Mouse (Mus musculus) stomach, embryonic 14.5 days (tissue): Measurements from ENCODE around the gene Tedc1. TPM values are rescaled to one million over a fixed set of nuclear protein-coding genes. Genes with fewer than 3 reads are reported as not detected.
A peak's percentile ranks its signal among the peaks of the same experiment; 100 is the strongest.

Experiments used
- ATAC-seq: fragments of 200-750 bp; cut with Nextera tagmentation; 2 replicates; pipeline ENCODE4 v1.8.0; 2017; ENCODE audit warnings: low read depth, moderate TSS enrichment; ENCODE audit not compliant: insufficient number of reproducible peaks, insufficient read depth, low FRiP score
- H3K27ac ChIP-seq: fragments of 300-500 bp; sonication (generic); 2 replicates; pipeline ENCODE4 v1.5.1; 2014; ENCODE audit warnings: mild to moderate bottlenecking, low read length, moderate library complexity, mixed read lengths
- H3K27me3 ChIP-seq: fragments of 300-500 bp; sonication (generic); 2 replicates; pipeline ENCODE4 v1.6.1; 2014; ENCODE audit warnings: low read length, control low read depth, mixed read lengths; ENCODE audit not compliant: control insufficient read depth, insufficient read depth
- H3K36me3 ChIP-seq: fragments of 300-500 bp; sonication (generic); 2 replicates; pipeline ENCODE4 v1.6.1; 2014; ENCODE audit warnings: mild to moderate bottlenecking, control low read depth, low read length, moderate library complexity, mixed read lengths; ENCODE audit not compliant: control insufficient read depth, insufficient read depth
- H3K4me1 ChIP-seq: fragments of 300-500 bp; sonication (generic); 2 replicates; pipeline ENCODE4 v1.6.1; 2014; ENCODE audit warnings: low read length, control low read depth, mixed read lengths; ENCODE audit not compliant: control insufficient read depth, insufficient read depth
- H3K4me2 ChIP-seq: fragments of 300-500 bp; sonication (generic); replicated peaks from 2 replicates; pipeline ENCODE4 v1.6.1; 2014; ENCODE audit warnings: low read depth, low read length, control low read depth
- H3K4me3 ChIP-seq: fragments of 300-500 bp; sonication (generic); 2 replicates; pipeline ENCODE4 v1.5.1; 2014; ENCODE audit warnings: low read depth, low read length, control low read depth
- H3K9ac ChIP-seq: fragments of 300-500 bp; sonication (generic); replicated peaks from 2 replicates; pipeline ENCODE4 v1.6.1; 2014; ENCODE audit warnings: low read depth, mild to moderate bottlenecking, control low read depth, low read length, moderate library complexity, mixed read lengths
- H3K9me3 ChIP-seq: fragments of 300-500 bp; sonication (generic); 2 replicates; pipeline ENCODE4 v1.6.1; 2016; ENCODE audit warnings: low read depth, low read length, control low read depth; ENCODE audit not compliant: control insufficient read depth
- WGBS: fragments of 180-500 bp; shearing (Covaris S2); extraction: QIAGEN DNeasy Blood & Tissue Kit; methylation state at CpG from one replicate; pipeline ENCODE4 v1.1.7; 2014; 5-methylcytosine and 5-hydroxymethylcytosine counted together
- polyA plus RNA-seq: library from polyadenylated mRNA; unstranded; fragments of >200 nt; fragmentation: Nextera tagmentation; extraction: Ambion mirVana; gene quantifications from 2 replicates; pipeline ENCODE4 v1.2.1, GENCODE M21; 2014

The Tedc1 gene
- 29.2 and 34.7 TPM in 2 replicates for polyA plus RNA-seq

DNA sequence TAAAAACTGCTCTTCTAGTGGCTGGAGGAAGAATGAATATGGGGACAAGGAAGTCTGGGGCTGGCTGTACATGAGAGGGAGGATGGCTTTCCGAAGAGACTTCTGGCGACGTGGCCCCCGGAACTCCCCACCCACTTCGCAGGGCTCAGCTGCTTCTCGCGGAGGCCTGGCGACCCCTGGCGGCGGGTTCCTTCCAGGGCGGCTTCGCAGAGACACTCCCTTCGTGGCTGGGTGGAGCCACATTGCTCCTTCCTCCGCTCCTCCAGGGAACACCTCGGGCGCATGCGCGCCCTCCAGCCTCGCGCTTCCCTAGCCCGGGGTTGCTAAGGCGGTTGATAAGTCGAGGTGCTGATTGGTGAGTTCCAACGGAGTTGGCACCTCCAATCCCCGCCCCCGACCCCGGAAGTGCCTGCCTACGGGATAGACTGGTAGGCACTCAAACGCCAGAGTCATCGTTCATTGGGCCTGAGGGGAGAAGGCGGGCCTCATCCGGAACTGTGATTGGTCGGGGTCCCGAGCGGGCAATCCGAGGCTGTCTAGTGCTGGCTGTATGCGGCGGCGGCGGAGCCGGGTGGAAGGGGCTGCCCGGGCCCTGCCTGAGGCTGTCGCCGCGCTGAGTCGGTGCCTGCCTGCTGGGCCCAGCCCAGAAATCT, at the start of gene Tedc1:
Gene Tedc1, plus strand, starts transcription at position 535 of the 653 bp plus-strand sequence.
- Histone ChIP-seq H3K36me3 (no peaks in the 10 kb centered on the region; the same call in 1 of the 2 replicates), H3K4me3 (peak within 1 kb of the TSS; percentile 50), H3K9ac (peak within 1 kb of the TSS; percentile 43), H3K9me3 (no peaks in the 10 kb centered on the region), H3K4me1 (peaks cover 13% of the 10 kb centered on the region), H3K27me3 (0 out of 2 replicates have a peak, but pooled peaks cover under 1% of the 10 kb centered on the region), H3K4me2 (peak within 1 kb of the TSS; percentile 87), H3K27ac (peak within 1 kb of the TSS; percentile 80)
- WGBS, result under 1% methylated on average over 46 of the region's 46 CpGs
- peak; percentile 94 for ATAC-seq

DNA sequence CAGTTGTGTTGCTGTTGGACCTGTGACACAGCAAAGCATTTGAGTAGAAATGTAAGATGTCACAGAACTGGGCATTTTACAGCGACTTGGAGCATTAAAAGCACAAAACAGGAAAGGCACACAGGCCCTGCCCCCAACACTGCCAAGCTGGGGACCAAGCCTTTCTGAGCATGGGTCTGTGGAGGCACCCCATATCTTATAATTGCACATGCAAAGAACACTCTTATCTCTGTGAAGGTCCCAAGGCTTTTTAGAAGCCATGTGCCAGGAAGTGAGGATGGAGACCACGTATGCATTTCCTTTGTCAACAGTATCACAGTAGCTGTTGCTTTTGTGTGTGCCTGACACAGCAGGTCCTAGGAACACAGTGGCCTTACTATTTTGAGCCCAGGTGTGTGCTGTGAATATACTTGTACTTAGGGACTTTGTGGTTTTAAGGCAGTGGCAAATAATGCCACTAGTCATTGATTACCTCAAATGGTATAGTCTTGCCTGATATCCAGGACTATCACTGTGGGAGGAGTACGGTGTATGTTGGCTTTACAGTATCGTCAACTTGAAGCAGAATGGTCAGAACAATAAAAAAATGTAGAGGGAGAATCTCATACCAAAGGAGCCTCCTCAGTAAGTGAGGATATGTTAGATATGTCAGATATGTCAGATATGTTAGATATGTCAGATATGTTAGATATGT, 48.6 kb upstream of the Tedc1 start:
- no peak overlapping the region for H3K4me2 ChIP-seq
- peak; percentile 53; the same call in 1 of the 2 replicates for ATAC-seq
- no peak overlapping the region for H3K27ac ChIP-seq
- no peak overlapping the region for H3K4me3 ChIP-seq
- H3K9me3 ChIP-seq, result no peaks in the 10 kb centered on the region
- WGBS, result 74% methylated on average over 4 of the region's 4 CpGs
- H3K27me3 ChIP-seq, result no peaks in the 10 kb centered on the region
- H3K4me1 ChIP-seq, result peaks cover 3% of the 10 kb centered on the region; the same call in 1 of the 2 replicates
- peaks cover 10% of the 10 kb centered on the region for H3K36me3 ChIP-seq
- H3K9ac ChIP-seq, result no peak overlapping the region

DNA sequence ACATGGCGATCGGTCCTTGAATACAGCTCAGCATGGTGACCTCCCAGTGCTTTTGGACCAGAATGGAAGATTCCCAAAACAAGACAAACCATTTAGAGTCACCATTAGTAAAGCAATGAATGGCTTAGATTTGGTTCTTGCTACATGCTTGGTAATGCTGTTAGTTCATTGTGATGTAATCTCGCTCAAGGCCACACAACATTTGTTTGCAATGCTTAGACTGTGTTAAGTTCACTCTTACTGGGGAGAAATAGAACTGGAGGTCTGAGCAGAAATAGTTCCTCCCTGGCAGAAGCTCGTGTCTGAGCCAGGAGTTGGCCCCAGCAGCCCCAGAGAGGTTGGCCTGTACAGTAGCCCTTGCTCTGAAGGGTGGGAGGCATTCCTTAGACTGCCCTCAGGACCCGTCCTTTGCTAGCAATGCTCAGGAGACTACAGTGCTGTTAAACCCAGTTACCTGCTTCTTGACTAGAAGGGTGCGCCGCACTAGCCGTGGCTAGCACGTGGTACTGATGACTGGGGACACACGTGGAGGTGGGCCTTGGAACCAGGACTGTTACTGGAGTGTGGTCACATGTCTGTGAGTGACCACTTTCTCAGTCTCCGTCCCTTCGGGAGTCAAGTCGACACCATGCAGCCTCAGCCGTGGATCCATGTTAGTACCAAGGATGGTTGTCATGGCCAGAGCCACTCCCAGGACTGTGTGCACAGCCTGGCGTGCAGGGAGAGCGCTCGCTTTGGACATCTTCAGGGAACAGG, 47.5 kb upstream of the Tedc1 start:
- no peak overlapping the region for H3K4me2 ChIP-seq
- H3K4me1 ChIP-seq, result 0 out of 2 replicates have a peak, but pooled peaks cover under 1% of the 10 kb centered on the region
- no peak overlapping the region for H3K27ac ChIP-seq
- no peak for ATAC-seq
- H3K27me3 ChIP-seq, result no peaks in the 10 kb centered on the region
- H3K9me3 ChIP-seq, result no peaks in the 10 kb centered on the region
- peaks cover 17% of the 10 kb centered on the region for H3K36me3 ChIP-seq
- WGBS, result 87% methylated on average over 17 of the region's 17 CpGs
- no peak overlapping the region for H3K9ac ChIP-seq
- H3K4me3 ChIP-seq, result no peak overlapping the region

DNA sequence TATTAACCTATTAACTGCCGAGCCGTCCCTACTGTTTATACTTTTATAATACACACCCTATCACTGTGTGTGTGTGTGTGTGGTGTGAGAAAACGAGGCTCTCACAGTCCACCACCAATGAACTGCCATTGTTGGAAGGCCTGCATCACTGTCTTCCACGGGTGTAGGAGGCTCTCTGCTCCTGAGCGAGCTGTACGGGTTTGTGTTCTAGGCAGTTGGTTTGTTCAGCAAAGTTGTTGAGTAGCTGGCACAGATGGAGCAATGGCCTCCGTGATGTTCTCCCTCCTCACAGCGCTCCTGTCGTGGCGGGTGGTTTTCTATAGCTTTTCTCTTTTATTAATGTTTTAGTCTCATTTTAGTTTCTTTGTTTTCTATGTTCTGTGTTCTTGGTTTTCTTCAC, 46.4 kb upstream of the Tedc1 start:
- no peak overlapping the region for H3K9ac ChIP-seq
- H3K36me3 ChIP-seq, result peaks cover 27% of the 10 kb centered on the region
- no peaks in the 10 kb centered on the region for H3K4me1 ChIP-seq
- ATAC-seq, result no peak
- WGBS, result 83% methylated on average over 10 of the region's 10 CpGs
- H3K4me3 ChIP-seq, result no peak overlapping the region
- no peak overlapping the region for H3K27ac ChIP-seq
- no peaks in the 10 kb centered on the region for H3K9me3 ChIP-seq
- no peak overlapping the region for H3K4me2 ChIP-seq
- H3K27me3 ChIP-seq, result no peaks in the 10 kb centered on the region

DNA sequence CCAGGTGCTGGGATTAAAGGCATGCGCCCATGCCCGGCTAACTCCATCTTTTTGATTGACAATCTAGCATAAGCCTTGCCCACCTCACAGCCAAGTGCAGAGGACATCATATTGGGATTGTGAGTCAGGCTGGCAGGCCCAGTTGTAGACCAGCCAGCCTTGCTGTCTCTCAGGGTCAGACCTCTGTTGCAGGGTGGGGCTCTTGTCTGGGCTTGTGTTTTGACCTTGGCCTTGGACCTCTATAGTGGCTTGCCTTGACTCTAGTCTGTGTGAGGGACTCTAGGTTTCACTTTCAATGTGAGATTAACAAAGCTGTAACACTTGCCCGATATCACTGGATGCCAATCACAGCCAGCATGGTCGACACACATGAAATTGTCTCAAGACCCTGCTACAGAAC, 42.1 kb upstream of the Tedc1 start:
- Histone ChIP-seq H3K9ac (no peak overlapping the region), H3K4me2 (no peak overlapping the region), H3K36me3 (peaks cover 56% of the 10 kb centered on the region), H3K4me1 (no peaks in the 10 kb centered on the region), H3K4me3 (no peak overlapping the region), H3K9me3 (no peaks in the 10 kb centered on the region), H3K27ac (no peak overlapping the region), H3K27me3 (no peaks in the 10 kb centered on the region)
- 91% methylated on average over 4 of the region's 4 CpGs for WGBS
- ATAC-seq, result no peak

DNA sequence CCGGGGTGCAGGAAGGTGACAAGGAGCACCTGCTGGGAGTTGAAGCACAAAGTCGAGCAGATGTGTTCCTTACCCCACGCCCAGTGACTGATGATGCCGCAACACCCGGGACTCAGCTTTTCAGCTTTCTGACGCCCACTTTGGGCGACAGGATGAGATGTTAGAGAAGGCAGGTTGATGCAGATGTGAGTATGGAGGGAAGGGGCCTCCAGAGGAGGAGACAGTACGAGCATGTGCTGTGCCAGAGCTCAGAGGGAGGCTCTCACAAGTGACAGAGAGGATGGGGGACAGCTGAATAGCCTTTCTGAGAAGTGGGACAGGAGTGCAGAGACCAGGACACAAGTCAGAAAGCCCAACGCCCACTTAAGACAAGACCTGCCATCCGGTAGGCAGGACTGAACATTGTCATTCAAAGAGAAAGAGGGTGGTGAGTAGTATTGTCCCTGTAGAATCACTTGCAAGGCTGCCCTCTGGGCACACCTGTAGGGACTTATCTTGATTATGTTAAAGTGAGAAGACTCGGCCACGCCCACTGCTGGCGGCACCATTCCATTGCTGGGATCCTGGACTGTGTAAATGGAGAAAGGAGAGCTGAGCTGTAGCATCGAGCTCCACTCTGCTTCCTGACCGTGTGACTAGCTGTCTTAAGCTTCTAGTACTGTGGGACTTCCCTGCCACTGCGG, 41.2 kb upstream of the Tedc1 start:
- Histone ChIP-seq H3K4me2 (no peak overlapping the region), H3K27me3 (no peaks in the 10 kb centered on the region), H3K9ac (no peak overlapping the region), H3K4me3 (no peak overlapping the region), H3K4me1 (no peaks in the 10 kb centered on the region), H3K9me3 (no peaks in the 10 kb centered on the region), H3K27ac (no peak overlapping the region), H3K36me3 (peaks cover 57% of the 10 kb centered on the region)
- WGBS, result 74% methylated on average over 16 of the region's 16 CpGs
- no peak for ATAC-seq

DNA sequence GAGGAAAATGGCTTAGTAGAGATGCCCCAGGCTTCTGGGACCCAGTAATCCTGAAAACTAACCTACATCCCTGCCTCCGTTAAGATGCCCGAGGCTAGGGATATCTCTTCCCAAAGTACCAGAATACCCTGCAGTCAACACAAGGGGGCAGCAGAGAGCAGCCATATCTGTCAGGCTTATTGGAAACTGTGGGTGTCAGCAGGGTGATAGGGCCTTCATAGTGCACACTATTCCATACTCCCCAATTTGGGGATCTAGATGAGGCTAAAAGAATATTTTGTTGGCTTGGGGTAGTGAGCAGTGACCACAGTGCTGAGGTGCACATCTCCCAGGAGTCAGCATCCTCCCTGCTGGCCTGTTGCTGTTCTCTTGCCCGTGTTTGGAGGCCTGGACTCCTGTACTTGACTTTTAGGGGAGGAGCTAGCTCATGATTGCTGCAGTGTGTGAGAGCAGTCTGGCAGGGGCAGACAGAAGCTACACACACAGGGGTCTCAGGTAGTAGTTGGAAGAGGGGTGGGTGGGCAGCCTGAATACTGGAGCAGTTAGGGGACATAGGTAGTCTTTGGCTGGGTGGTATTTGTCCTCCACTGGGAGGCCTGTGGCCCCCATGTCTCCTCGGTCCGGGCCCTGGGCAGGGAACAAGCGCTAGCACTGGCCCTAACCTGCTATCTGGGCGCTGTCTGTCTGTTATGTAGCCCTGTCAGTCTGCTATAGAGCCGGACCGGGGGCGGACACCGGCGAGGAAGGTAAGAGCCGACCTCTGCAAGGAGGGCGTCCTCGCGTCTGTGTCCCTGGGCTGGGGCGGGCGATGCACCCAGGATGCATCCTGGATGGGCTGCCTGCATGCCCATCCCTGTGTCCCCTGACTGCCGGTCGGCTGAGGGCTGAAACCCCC, 36.5 kb upstream of the Tedc1 start:
- Histone ChIP-seq H3K9ac (no peak overlapping the region), H3K4me2 (no peak overlapping the region), H3K27ac (no peak overlapping the region), H3K27me3 (no peaks in the 10 kb centered on the region), H3K36me3 (peaks cover 74% of the 10 kb centered on the region), H3K4me3 (no peak overlapping the region), H3K9me3 (no peaks in the 10 kb centered on the region), H3K4me1 (no peaks in the 10 kb centered on the region)
- peak; percentile 54; the same call in 1 of the 2 replicates for ATAC-seq
- 87% methylated on average over 20 of the region's 20 CpGs for WGBS
